Mouse (Mus musculus) inflammation-experienced regulatory T-cells, adult 16 weeks (primary cell): ENCODE results near the gene Txk. TPM values are rescaled to one million over a fixed set of nuclear protein-coding genes. Genes with fewer than 3 reads are reported as not detected.

Source experiments
- polyA plus RNA-seq: library from polyadenylated mRNA; unstranded; fragments of 100-300 nt; shearing (Covaris generic); gene quantifications from one replicate; pipeline ENCODE4 v1.2.1, GENCODE M21; 2017

Gene Txk
- polyA plus RNA-seq: 64.2 TPM

GRCm38 (mm10) chr5:72752585-72752984, at the start of gene Txk:
Gene Txk (minus strand): TSS chr5:72752777.

DNA sequence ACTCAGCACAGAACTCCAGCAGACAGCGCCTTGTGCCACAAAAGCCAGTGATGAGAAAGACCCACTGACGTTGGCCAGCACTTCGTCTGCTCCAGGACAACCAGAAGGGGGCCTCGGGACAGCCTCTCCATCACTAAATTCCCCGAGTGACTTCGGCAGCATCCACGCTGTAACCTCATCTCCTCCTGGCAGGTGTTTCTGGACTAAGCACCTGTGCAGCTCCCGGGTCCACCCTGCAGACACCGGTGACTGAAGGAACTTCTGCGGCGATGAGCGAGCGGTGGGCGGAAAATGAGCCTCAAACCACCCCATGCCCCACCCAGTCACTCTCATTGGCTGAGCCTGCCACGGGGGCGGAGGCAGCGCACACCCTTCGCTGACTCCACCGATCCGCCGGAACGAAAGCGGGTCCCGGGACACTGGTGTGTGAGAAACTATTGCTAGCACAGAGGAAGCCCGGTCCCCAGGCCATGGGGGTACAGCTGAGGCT, 105.1 kb downstream of the Txk start, which contains the start of gene Nipal1:
Nipal1 (plus strand) TSS at position 378 of the 490 bp plus-strand sequence.

Other genes starting within 250 kb of the Txk start
- 0.30 TPM for gene Corin, start 248.3 kb downstream of the Txk start, polyA plus RNA-seq
- 7.4 TPM for gene Nfxl1, start 193.1 kb downstream of the Txk start, polyA plus RNA-seq
- gene Zar1, start 171.5 kb downstream of the Txk start, polyA plus RNA-seq: not detected
- not detected for gene Gm5868, start 165.2 kb downstream of the Txk start, polyA plus RNA-seq
- gene Cnga1, start 108.5 kb downstream of the Txk start, polyA plus RNA-seq: 1.1 TPM
- gene Nipal1, start 105.0 kb downstream of the Txk start, polyA plus RNA-seq: 28.1 TPM
- gene Tec, start 115.7 kb upstream of the Txk start, polyA plus RNA-seq: 17.8 TPM
- 11.3 TPM for gene Slain2, start 161.5 kb upstream of the Txk start, polyA plus RNA-seq
- not detected for gene Gm10135, start 221.9 kb upstream of the Txk start, polyA plus RNA-seq